Mouse (Mus musculus) spleen, adult 18-20 months (tissue): Measurements from ENCODE around the gene Txn2.

Experiments
- DNase-seq, 2 experiments: peaks; one replicate each; pipeline ENCODE4 v3.0.0; 2022; ENCODE audit warnings: mixed read lengths in 2 of 2

Gene Txn2

DNA sequence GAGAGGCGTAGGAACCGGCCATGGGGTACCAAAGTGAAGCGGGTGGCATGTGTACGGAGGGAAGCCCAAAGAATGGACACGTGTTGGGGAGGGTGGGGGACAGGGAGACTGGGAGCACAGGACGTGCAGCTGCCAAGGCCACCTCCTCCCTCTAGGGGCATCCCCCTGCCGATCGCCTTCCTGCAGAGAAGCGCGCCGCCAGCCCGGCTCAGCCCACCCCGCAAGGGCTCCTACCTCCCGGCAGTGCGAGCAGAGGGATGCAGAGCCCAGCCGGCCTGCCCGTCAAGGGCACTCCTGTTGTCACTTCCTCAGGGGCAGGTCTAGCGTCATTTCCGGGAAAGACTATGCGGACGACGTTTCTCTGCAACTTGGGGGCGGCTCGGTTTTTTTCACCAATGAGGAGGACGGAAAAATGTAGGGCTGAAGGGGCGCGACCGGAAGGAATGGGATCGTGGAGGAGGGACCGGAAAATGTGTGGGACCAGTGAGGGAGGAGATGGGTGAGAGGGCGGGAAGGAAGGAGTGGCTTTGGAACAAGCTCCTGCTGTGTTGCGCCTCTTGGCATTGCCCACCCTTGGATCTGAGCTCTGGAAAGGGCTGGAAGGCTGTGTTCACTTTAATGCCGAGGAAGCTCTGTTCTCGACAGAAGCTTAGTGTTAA lies at the start of gene Txn2:
Gene Txn2 (minus strand): TSS at position 334 of the 659 bp plus-strand sequence.
- peak; percentile 81 to 90 for DNase-seq

GRCm38 (mm10) chr15:77977663-77978062 lies 48.9 kb upstream of the Txn2 start:
- no peak for DNase-seq

GRCm38 (mm10) chr15:77974165-77974841 lies 45.5 kb upstream of the Txn2 start:
- DNase-seq: no peak

GRCm38 (mm10) chr15:77970470-77971292 lies 41.9 kb upstream of the Txn2 start, which contains the start of gene Eif3d:
Eif3d (minus strand) TSS chr15:77970813.
- peak; percentile 90 to 97 for DNase-seq

DNA sequence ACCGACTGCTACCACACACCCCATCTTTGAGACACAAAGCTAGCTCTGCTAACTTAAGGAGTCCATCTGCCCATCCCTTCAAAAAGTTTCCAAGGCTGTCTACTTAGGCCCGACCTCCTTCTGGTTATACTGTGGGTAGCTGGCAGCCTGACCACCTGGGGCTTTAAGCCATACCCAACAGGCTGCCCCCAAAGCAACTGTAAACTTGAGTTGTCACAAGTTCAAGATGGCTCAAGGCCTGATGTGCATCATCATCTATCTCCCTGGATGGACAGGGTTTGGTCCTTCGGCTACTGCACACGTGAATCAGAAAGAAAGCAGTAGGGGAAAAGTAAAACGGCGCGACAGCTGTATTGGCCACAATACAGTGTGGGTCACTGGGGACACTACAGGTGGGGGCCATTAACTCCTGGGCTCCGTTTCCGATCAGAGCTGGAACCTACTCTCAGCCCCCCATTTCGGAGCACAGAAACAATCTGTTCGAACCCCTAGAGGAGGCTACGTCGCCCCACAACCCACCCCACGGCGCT lies 41.2 kb upstream of the Txn2 start:
- DNase-seq: no peak

DNA sequence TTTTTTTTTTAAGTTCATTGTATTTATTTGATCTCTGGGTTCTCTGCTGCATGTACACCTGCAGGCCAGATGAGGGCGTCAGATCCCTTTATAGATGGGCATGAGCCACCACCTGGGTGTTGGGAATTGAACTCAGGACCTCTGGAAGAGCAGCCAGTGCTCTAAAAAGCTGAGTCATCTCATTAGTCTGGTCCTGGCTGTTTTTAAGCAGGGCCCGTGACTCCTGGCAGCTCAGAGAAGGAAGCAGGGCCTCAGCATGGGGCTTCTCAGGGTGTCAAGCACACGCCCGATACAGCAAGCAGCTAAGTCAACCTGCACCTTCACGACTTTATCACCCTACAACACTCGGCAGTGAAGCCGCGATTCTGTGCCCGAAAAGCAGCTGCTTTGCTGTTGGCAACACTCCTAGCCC lies 36.3 kb upstream of the Txn2 start:
- no peak for DNase-seq

DNA sequence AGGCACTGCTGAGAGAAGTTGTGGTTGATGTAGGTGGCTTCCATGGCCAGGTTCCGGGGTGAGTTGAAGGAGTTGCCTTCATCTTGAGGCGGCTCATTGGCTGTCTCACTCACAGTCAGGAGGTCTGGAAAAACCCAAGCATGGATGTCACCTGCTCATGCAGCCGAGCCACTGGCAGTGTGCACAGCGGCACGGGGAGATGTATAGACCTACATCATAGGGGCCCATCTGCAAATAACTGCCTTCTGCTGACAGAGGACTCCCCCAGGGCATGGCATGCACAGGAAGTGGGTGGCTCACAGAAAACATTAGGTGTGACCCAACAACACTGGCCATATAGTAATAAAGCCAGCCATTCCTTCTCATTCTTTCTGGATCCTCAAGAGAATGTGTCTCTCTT lies 33.6 kb upstream of the Txn2 start:
- DNase-seq: no peak

GRCm38 (mm10) chr15:77960693-77961092 lies 31.9 kb upstream of the Txn2 start:
- no peak for DNase-seq

DNA sequence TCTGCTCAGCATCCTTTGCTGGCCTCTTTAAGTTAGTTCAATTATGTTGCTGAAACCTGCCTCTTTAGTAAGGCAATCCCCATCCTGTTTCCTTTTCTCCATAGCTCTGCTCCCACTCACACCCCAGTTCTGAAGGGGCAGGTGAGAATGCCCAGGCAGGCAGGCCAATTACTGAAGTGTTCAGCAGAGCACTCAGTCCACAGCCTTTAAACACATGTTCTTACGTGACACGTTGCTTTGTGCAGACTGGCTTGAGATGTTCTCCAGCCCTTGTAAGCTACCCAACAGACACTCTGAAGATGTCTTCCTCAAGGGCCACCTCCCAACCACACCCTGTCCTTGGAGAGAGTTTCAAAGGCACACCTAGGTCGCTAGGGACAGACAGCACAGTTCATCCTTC lies 29.3 kb upstream of the Txn2 start:
- no peak for DNase-seq

DNA sequence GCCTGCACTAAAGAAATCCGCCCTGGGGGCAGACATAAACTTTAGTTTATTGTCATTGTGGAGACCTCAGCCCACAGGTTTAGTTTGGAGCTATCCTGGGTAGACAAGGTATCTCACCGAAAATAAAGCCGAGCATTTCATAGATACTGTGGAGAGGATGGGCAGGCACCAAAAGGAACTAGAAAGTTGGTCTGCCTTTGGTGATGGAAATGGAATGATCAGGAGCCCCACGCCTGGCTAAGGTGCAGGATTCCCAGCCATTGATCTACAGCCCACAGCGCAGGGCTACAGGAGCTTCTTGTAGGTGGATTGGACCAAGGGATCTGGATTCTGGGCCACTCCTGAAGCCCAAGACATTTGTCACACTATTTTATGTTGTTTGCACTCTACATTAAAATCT lies 28.8 kb upstream of the Txn2 start:
- DNase-seq: no peak

DNA sequence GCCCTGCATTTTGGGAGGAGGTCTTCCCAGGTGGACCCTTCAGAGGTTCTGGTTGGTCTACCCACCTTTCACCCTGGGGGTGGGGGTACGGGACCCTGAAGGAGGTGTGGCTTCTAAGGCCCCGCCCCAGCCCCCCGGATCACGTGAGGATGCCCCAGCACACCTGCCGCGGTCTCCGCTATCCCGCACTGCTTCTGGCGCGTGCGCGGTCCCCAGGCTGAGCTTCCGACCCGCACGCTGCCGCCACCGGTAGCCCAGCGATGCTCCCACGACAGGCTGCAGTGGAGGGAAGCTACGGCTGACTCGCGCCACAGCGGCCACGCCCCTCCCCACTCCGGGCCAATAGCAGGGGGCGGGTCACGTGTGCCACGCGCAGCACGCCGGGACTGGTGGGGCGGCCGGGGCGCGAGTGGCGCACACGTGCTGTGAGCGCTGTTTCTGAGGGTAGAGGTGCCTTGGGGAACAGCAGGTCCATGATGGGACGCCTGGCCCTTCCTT lies 27.6 kb upstream of the Txn2 start, which contains the start of gene Foxred2:
Gene Foxred2 (minus strand): TSS at position 319 of the 498 bp plus-strand sequence.
- peak; percentile 80 to 84 for DNase-seq

DNA sequence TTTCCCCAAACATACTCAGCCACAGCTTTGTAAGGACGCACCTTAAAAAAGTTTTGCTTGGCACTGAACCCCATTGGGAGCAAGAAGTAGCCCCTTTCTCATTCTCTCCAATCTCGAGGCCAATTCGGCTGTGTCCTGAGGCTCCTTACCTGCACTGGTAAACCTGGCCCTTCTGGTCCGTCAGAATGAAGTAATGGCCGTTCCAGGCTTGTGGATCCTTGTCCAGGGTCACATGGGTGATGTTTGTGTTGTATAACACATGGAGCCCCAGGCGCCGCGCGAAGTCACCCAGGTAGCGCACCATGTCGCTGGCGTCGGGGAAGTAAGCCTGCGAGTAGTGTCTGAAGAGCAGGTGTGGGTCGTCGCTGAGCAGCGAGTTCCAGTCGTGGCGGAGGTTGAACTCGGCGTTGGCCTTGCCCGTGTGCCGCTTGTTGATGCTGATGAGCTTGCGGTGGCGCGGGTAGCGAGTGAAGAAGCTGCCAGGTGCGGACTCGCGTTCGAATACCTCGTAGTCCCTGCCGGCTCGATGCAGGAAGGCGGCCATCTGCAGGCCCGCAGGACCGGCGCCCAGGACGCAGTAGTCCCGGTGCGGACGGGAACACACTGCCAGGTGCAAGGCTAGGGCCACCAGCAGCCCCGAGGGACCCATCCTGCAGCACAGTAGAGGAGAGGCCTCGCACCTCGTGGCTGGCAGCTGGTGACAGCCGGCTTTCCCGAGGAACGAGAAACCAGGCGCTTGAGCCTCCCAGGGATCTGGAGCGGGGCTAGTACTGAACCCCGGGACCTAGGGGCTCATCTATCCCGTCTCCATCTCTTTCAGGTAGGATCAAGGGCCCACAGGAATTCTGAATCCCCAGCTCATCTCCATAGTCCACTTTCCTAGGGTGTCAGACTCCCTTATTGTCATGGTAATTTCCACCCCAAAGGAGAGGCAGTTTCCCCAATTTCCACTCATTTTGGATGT lies 26.9 kb upstream of the Txn2 start:
- DNase-seq: peak in 1 of 2 experiments; percentile 19

DNA sequence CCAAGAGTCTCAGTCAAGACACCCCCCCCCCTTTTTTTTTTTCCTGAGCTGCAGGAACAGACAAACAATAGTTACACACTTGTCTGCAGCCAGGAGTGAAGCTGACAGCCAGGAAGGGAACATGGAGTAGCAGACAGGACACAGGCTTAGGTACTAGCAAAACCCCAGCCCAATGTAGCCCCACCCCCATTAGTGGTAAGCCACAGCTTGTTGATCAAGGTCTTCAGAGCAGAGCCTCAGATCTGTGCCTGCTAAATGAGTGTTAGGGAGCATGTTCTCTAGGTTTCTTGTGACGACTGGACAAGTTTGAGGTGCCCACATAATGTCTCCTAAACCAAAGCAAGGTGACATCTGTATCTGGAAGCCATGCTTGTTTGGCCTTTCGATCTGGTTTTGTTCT lies 25.6 kb upstream of the Txn2 start:
- no peak for DNase-seq

DNA sequence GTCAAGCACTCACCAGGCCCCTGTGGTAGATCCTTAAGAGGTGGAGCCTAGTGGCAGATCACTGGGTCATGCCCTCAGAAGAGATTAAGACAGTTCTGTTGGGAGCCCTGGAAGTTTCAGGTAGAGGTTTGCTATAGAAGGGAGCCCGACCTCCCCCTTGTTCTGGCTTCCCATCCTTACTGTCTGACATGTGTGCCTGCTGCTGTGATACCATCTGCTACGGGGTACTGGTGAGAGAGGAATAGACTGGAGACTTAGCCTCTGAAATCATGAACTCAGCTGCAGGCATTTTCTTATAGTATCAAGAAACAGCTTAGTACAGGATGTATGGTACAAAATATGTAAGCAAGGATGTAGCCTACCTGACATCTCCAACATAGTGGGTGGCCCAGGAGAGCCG lies 24.1 kb upstream of the Txn2 start:
- DNase-seq: no peak

GRCm38 (mm10) chr15:77949061-77949460 lies 20.3 kb upstream of the Txn2 start:
- DNase-seq: no peak

DNA sequence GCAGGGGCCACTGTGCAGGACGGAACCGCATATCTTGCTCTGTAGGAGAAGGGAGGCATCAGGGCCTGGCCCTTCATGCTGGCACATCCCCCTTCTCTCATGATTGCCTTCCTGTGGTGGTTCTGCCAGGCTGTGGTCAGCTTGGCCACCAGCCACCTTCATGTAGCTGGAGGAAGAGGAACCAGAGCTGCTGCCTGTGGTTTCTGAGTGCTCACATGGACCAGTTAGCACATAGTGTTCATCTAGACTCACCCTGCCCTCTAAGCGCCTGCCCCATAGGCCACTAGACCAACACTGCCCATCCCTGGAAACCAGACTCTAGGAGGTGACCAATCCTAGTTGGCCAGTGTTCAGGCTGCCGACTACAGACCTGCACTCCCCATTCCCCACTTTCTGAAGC lies 16.9 kb upstream of the Txn2 start:
- peak; percentile 21 to 27 for DNase-seq

GRCm38 (mm10) chr15:77941563-77941962 lies 12.8 kb upstream of the Txn2 start:
- DNase-seq: no peak

DNA sequence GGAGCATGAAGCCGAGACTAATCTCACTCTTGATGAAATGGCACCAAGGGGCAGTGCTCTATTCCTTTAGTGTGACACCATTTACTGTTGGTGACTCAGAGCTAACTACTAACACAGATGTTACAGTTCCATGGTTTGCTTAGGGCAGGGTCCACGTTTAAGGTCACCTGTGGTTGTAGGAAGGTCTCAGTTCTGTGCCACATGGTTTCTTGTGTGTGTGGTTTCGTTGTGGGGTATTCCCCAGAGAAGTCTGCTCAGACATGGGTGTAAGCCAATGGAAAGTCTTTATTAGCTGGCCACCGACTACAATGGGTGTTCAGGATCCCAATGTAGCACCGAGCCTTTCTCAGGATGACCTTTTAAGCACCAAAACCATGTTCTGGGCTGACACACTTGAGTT lies 9.7 kb upstream of the Txn2 start:
- no peak for DNase-seq

DNA sequence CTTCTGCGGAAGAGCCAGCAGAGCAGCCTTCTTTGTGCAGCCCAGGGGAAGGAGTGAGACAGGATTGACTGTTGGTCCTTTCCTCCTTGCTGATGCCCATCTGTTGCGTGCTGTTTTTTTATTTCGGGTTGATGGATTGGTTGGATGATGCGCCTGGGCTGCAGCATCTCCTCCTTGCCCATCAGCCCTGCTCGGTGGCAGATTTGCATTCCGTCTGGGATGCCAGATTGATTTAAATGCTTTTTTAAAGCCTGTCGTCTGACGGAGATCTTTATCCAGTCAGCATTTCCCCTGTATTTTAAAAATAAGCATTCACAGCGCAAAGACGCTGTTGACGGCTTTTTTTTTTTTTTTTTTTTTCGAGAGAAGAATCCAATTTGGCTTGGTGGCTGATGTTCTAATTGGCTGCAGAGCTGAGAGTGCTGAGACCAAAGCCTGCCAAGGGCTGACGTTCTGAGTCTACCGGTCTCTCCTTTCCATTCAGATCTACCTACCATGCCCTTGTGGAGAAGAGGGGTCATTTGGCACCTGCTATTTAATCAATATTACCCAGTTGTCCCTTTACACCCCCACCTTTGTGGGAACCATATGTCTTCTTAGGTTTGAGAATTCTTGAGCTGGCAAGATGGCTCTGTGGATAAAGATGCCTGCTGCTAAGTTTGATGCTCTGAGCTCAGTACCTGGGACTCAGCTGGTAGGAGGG lies 7.0 kb upstream of the Txn2 start:
- DNase-seq: no peak

- no peak for DNase-seq
Observed at GRCm38 (mm10) chr15:77934968-77935367, 6.2 kb upstream of the Txn2 start.

GRCm38 (mm10) chr15:77934326-77934725 lies 5.5 kb upstream of the Txn2 start:
- DNase-seq: no peak
